Mouse (Mus musculus): ENCODE measurements around the gene Lmx1a. TPM values are rescaled to one million over a fixed set of nuclear protein-coding genes. Genes with fewer than 3 reads are reported as not detected.

Gene Lmx1a
- polyA plus RNA-seq, 1 experiment from 2014 or later, result 2.9 TPM

GRCm38 (mm10) chr1:167746676-167747075 is 57.6 kb downstream of the Lmx1a start:
- no peaks in the 10 kb centered on the region for H3K4me1 ChIP-seq (ENCODE audit: control insufficient read depth, insufficient read depth, low read length)
- H3K9me3 ChIP-seq (replicated peaks; ENCODE audit: control insufficient read depth, low read length), result no peaks in the 10 kb centered on the region
- H3K27me3 ChIP-seq (ENCODE audit: control insufficient read depth, insufficient read depth, low read length), result no peaks in the 10 kb centered on the region
- no peak overlapping the region for H3K4me2 ChIP-seq (ENCODE audit: low read depth, low read length)
- DNase-seq (ENCODE audit: low spot score) (no peak), ATAC-seq (replicated peaks; ENCODE audit: insufficient number of reproducible peaks, low FRiP score, low TSS enrichment, low read depth) (no peak)
- H3K27ac ChIP-seq (replicated peaks; ENCODE audit: low read depth, low read length), result no peak overlapping the region
- no peak overlapping the region for H3K9ac ChIP-seq (replicated peaks; ENCODE audit: low read length)
- no peaks in the 10 kb centered on the region for H3K36me3 ChIP-seq (replicated peaks; ENCODE audit: control insufficient read depth, insufficient read depth, low read depth, low read length)
- 52% methylated on average over 6 of the region's 6 CpGs for WGBS
- no peak overlapping the region for H3K4me3 ChIP-seq (ENCODE audit: low read depth, low read length)

GRCm38 (mm10) chr1:167752661-167753060 is 63.6 kb downstream of the Lmx1a start:
- ATAC-seq (replicated peaks; ENCODE audit: insufficient number of reproducible peaks, low FRiP score, low TSS enrichment, low read depth), result no peak
- no peak overlapping the region for H3K4me3 ChIP-seq (ENCODE audit: low read depth, low read length)
- H3K27me3 ChIP-seq (ENCODE audit: control insufficient read depth, insufficient read depth, low read length), result no peaks in the 10 kb centered on the region

DNA sequence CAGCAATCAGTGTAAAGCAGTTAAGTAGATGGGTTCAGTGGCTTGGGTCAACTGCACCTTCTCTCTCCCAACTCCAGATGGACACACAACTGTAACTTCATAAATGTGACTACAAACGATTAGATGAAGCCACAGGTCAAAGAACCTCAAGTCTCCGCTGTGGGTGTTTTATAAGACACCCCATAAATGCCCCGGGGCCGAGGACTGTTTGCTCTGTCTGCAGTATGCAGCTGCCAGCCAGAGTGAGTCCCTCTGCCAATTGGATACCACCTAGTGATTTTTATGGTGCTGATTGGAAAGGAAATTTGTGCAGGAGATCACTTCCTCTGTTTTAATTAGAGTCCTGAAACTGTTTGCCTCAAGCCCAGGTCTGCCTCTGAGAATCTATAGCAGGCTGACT is 65.0 kb downstream of the Lmx1a start:
- H3K4me1 ChIP-seq (ENCODE audit: control insufficient read depth, insufficient read depth, low read length), result peaks cover 3% of the 10 kb centered on the region
- no peaks in the 10 kb centered on the region for H3K9me3 ChIP-seq (replicated peaks; ENCODE audit: control insufficient read depth, low read length)
- no peaks in the 10 kb centered on the region for H3K36me3 ChIP-seq (replicated peaks; ENCODE audit: control insufficient read depth, insufficient read depth, low read depth, low read length)
- H3K27ac ChIP-seq (replicated peaks; ENCODE audit: low read depth, low read length), result no peak overlapping the region
- H3K4me2 ChIP-seq (ENCODE audit: low read depth, low read length), result no peak overlapping the region
- WGBS, result 77% methylated on average over 4 of the region's 4 CpGs
- no peaks in the 10 kb centered on the region for H3K27me3 ChIP-seq (ENCODE audit: control insufficient read depth, insufficient read depth, low read length)
- ATAC-seq (replicated peaks; ENCODE audit: insufficient number of reproducible peaks, low FRiP score, low TSS enrichment, low read depth), result no peak
- H3K9ac ChIP-seq (replicated peaks; ENCODE audit: low read length), result no peak overlapping the region
- DNase-seq (ENCODE audit: low spot score), result no peak
- no peak overlapping the region for H3K4me3 ChIP-seq (ENCODE audit: low read depth, low read length)

More at GRCm38 (mm10) chr1:167752661-167753060, 63.6 kb downstream of the Lmx1a start:
- 88% methylated on average over 5 of the region's 5 CpGs for WGBS
- H3K4me1 ChIP-seq (ENCODE audit: control insufficient read depth, insufficient read depth, low read length), result peaks cover 3% of the 10 kb centered on the region
- DNase-seq (ENCODE audit: low spot score), result no peak
- no peak overlapping the region for H3K27ac ChIP-seq (replicated peaks; ENCODE audit: low read depth, low read length)
- H3K9ac ChIP-seq (replicated peaks; ENCODE audit: low read length), result no peak overlapping the region
- no peaks in the 10 kb centered on the region for H3K9me3 ChIP-seq (replicated peaks; ENCODE audit: control insufficient read depth, low read length)
- no peak overlapping the region for H3K4me2 ChIP-seq (ENCODE audit: low read depth, low read length)
- H3K36me3 ChIP-seq (replicated peaks; ENCODE audit: control insufficient read depth, insufficient read depth, low read depth, low read length), result no peaks in the 10 kb centered on the region

DNA sequence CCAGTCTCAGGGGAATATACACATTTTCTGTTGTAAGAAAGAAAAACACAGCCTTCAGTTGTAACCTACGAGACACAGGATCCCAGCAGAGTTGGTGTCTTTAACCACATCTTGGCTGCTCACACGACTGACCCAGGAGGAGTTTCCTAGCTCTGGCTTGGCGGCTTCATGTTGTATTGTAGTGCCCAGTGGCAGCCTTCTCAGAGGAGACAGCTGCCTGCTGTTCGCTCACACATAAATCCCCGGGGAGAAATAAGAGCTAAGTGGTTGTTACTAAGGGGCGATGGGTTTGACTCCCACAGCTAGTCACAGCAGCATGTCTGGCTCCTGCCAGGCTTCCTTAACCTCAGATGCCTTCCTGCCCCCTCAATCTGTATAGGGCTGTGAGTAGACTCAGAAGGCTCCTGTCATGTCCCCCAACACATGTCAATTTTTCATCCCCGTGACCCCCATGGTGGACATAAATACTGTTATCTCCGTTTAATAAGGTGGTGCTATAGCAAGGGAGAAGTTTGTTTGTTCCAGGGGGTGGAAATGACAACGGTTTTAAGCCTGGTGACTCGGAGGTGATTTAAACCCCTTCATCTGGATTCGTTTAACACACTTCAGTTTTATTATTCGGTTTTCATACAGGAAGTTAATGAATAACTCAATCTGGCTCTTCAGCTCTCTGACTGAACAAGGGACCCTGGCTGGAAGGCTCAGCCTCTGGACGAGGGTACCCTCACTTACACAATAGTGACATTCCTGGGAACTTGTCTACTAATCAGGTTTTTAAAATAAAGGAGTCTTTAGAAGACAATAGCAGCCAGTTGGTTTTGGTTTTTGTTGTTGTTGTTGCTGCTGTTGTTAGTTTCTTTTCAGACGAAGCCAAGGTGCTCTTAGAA is 65.8 kb downstream of the Lmx1a start:
- H3K9ac ChIP-seq (replicated peaks; ENCODE audit: low read length), result no peak overlapping the region
- no peaks in the 10 kb centered on the region for H3K9me3 ChIP-seq (replicated peaks; ENCODE audit: control insufficient read depth, low read length)
- WGBS, result 20% methylated on average over 14 of the region's 14 CpGs
- no peak overlapping the region for H3K4me3 ChIP-seq (ENCODE audit: low read depth, low read length)
- ATAC-seq (replicated peaks; ENCODE audit: insufficient number of reproducible peaks, low FRiP score, low TSS enrichment, low read depth) (no peak), DNase-seq (ENCODE audit: low spot score) (no peak)
- H3K4me1 ChIP-seq (ENCODE audit: control insufficient read depth, insufficient read depth, low read length), result peaks cover 3% of the 10 kb centered on the region
- no peak overlapping the region for H3K27ac ChIP-seq (replicated peaks; ENCODE audit: low read depth, low read length)
- H3K27me3 ChIP-seq (ENCODE audit: control insufficient read depth, insufficient read depth, low read length), result no peaks in the 10 kb centered on the region
- no peak overlapping the region for H3K4me2 ChIP-seq (ENCODE audit: low read depth, low read length)
- no peaks in the 10 kb centered on the region for H3K36me3 ChIP-seq (replicated peaks; ENCODE audit: control insufficient read depth, insufficient read depth, low read depth, low read length)

DNA sequence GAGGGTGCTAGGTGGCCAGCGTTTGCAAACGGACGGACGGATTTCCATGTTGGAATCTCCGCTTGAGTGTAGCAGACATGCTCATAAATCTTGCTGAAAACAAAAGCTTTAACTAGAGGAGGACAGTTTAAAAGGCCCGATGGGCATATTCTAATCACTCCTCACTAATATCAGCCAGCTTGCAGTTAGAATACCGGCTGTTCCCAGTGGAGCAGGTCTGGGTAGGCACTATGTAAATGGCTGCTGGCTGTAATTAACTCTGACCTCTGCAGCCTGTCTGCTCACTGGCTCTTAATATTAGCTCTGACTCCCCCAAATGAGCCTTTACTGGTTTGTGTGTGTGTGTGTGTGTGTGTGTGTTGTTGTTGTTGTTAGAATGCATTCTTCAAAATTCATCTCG is 69.2 kb downstream of the Lmx1a start:
- Histone ChIP-seq H3K4me3 (ENCODE audit: low read depth, low read length) (no peak overlapping the region), H3K27me3 (ENCODE audit: control insufficient read depth, insufficient read depth, low read length) (no peaks in the 10 kb centered on the region), H3K9ac (replicated peaks; ENCODE audit: low read length) (no peak overlapping the region), H3K4me2 (ENCODE audit: low read depth, low read length) (no peak overlapping the region), H3K4me1 (ENCODE audit: control insufficient read depth, insufficient read depth, low read length) (peaks cover 3% of the 10 kb centered on the region), H3K36me3 (replicated peaks; ENCODE audit: control insufficient read depth, insufficient read depth, low read depth, low read length) (no peaks in the 10 kb centered on the region), H3K9me3 (replicated peaks; ENCODE audit: control insufficient read depth, low read length) (no peaks in the 10 kb centered on the region), H3K27ac (replicated peaks; ENCODE audit: low read depth, low read length) (no peak overlapping the region)
- ATAC-seq (replicated peaks; ENCODE audit: insufficient number of reproducible peaks, low FRiP score, low TSS enrichment, low read depth) (no peak), DNase-seq (ENCODE audit: low spot score) (no peak)
- WGBS, result 52% methylated on average over 8 of the region's 8 CpGs

- Histone ChIP-seq H3K9ac (replicated peaks; ENCODE audit: low read length) (no peak overlapping the region), H3K4me1 (ENCODE audit: control insufficient read depth, insufficient read depth, low read length) (no peaks in the 10 kb centered on the region), H3K4me2 (ENCODE audit: low read depth, low read length) (no peak overlapping the region), H3K4me3 (ENCODE audit: low read depth, low read length) (no peak overlapping the region), H3K36me3 (replicated peaks; ENCODE audit: control insufficient read depth, insufficient read depth, low read depth, low read length) (no peaks in the 10 kb centered on the region), H3K27ac (replicated peaks; ENCODE audit: low read depth, low read length) (no peak overlapping the region), H3K27me3 (ENCODE audit: control insufficient read depth, insufficient read depth, low read length) (no peaks in the 10 kb centered on the region), H3K9me3 (replicated peaks; ENCODE audit: control insufficient read depth, low read length) (no peaks in the 10 kb centered on the region)
- DNase-seq (ENCODE audit: low spot score), result no peak
- ATAC-seq (replicated peaks; ENCODE audit: insufficient number of reproducible peaks, low FRiP score, low TSS enrichment, low read depth), result no peak
- WGBS, result 83% methylated on average over 10 of the region's 10 CpGs
These were observed 71.3 kb downstream of the Lmx1a start for GRCm38 (mm10) chr1:167760307-167760706.

GRCm38 (mm10) chr1:167761785-167762223 is 72.8 kb downstream of the Lmx1a start:
- peak overlapping the region; percentile 5; the same call in 1 of the 2 replicates for H3K4me2 ChIP-seq (ENCODE audit: low read depth, low read length)
- no peaks in the 10 kb centered on the region for H3K27me3 ChIP-seq (ENCODE audit: control insufficient read depth, insufficient read depth, low read length)
- H3K36me3 ChIP-seq (replicated peaks; ENCODE audit: control insufficient read depth, insufficient read depth, low read depth, low read length), result no peaks in the 10 kb centered on the region
- H3K4me1 ChIP-seq (ENCODE audit: control insufficient read depth, insufficient read depth, low read length), result no peaks in the 10 kb centered on the region
- no peak overlapping the region for H3K9ac ChIP-seq (replicated peaks; ENCODE audit: low read length)
- DNase-seq (ENCODE audit: low spot score) (peak; percentile 37), ATAC-seq (replicated peaks; ENCODE audit: insufficient number of reproducible peaks, low FRiP score, low TSS enrichment, low read depth) (0 out of 2 replicates have a peak, but pooled peaks have one; percentile 20)
- 15% methylated on average over 13 of the region's 13 CpGs for WGBS
- H3K4me3 ChIP-seq (ENCODE audit: low read depth, low read length), result no peak overlapping the region
- H3K9me3 ChIP-seq (replicated peaks; ENCODE audit: control insufficient read depth, low read length), result no peaks in the 10 kb centered on the region
- no peak overlapping the region for H3K27ac ChIP-seq (replicated peaks; ENCODE audit: low read depth, low read length)

- H3K9ac ChIP-seq (replicated peaks; ENCODE audit: low read length), result no peak overlapping the region
- no peaks in the 10 kb centered on the region for H3K27me3 ChIP-seq (ENCODE audit: control insufficient read depth, insufficient read depth, low read length)
- no peaks in the 10 kb centered on the region for H3K4me1 ChIP-seq (ENCODE audit: control insufficient read depth, insufficient read depth, low read length)
- no peak overlapping the region for H3K27ac ChIP-seq (replicated peaks; ENCODE audit: low read depth, low read length)
- H3K36me3 ChIP-seq (replicated peaks; ENCODE audit: control insufficient read depth, insufficient read depth, low read depth, low read length), result no peaks in the 10 kb centered on the region
- no peak for ATAC-seq (replicated peaks; ENCODE audit: insufficient number of reproducible peaks, low FRiP score, low TSS enrichment, low read depth)
- H3K4me2 ChIP-seq (ENCODE audit: low read depth, low read length), result no peak overlapping the region
- WGBS, result 89% methylated on average over 4 of the region's 4 CpGs
- H3K4me3 ChIP-seq (ENCODE audit: low read depth, low read length), result no peak overlapping the region
- no peaks in the 10 kb centered on the region for H3K9me3 ChIP-seq (replicated peaks; ENCODE audit: control insufficient read depth, low read length)
- DNase-seq (ENCODE audit: low spot score), result no peak
These were observed 77.6 kb downstream of the Lmx1a start for GRCm38 (mm10) chr1:167766619-167767018.
